Mouse (Mus musculus) lung, adult 2 months (tissue): ENCODE data around the gene Meis3. TPM values are rescaled to one million over a fixed set of nuclear protein-coding genes. Genes with fewer than 3 reads are reported as not detected.

Experiments
- DNase-seq: peaks from one replicate; pipeline ENCODE4 v3.0.0; 2022
- H3K4me1 ChIP-seq: fragments of 200-500 bp; 2 replicates; pipeline ENCODE4 v1.6.1; 2011; ENCODE audit warnings: low read length; ENCODE audit not compliant: control insufficient read depth, insufficient read depth
- H3K4me3 ChIP-seq: fragments of 200-500 bp; replicated peaks from 2 replicates; pipeline ENCODE3; 2011; ENCODE audit warnings: low read depth, mild to moderate bottlenecking, control low read depth, low read length; ENCODE audit errors: extremely low read depth
- CTCF ChIP-seq: fragments of 200-500 bp; IDR thresholded peaks from 2 replicates; pipeline ENCODE4 v1.5.1; 2011; ENCODE audit warnings: mild to moderate bottlenecking, low read length, control low read depth; ENCODE audit not compliant: insufficient read depth
- POLR2A ChIP-seq: fragments of 200-500 bp; IDR thresholded peaks from 2 replicates; pipeline ENCODE4 v1.6.1; 2011; ENCODE audit warnings: low read depth, mild to moderate bottlenecking, control low read depth, low read length, borderline replicate concordance; ENCODE audit errors: extremely low read depth
- WGBS: fragments of 180-500 bp; shearing (Covaris S2); methylation state at CpG from one replicate; pipeline ENCODE4 v1.1.7; 2018; 5-methylcytosine and 5-hydroxymethylcytosine counted together
- polyA plus RNA-seq: library from polyadenylated mRNA; depleted of rRNA; stranded (reverse); fragments of >200 nt; gene quantifications from 2 replicates; pipeline ENCODE4 v1.2.3, GENCODE M21; 2012

Meis3 gene
- polyA plus RNA-seq, 1 experiment = 19.4 TPM

GRCm38 (mm10) chr7:16132926-16133325 lies 42.0 kb upstream of the Meis3 start:
- no peak for DNase-seq
- TF ChIP-seq POLR2A = no peak
- no peak for TF ChIP-seq CTCF
- no peak overlapping the region for H3K4me3 ChIP-seq
- WGBS = 45% methylated on average over 3 of the region's 3 CpGs
- H3K4me1 ChIP-seq = no peaks in the 10 kb centered on the region; the same call in 1 of the 2 replicates

- Histone ChIP-seq H3K4me3 (no peak overlapping the region), H3K4me1 (no peaks in the 10 kb centered on the region; the same call in 1 of the 2 replicates)
- no peak for TF ChIP-seq POLR2A
- TF ChIP-seq CTCF = no peak
- WGBS = 91% methylated on average over 9 of the region's 9 CpGs
- no peak for DNase-seq
These were observed 41.2 kb upstream of the Meis3 start for GRCm38 (mm10) chr7:16133691-16134090.

- DNase-seq = no peak
- WGBS = 66% methylated on average over 7 of the region's 7 CpGs
- no peaks in the 10 kb centered on the region; the same call in 1 of the 2 replicates for H3K4me1 ChIP-seq
- TF ChIP-seq POLR2A (no peak), CTCF (no peak)
- no peak overlapping the region for H3K4me3 ChIP-seq
These were observed 39.9 kb upstream of the Meis3 start for GRCm38 (mm10) chr7:16134951-16135392.

- DNase-seq = no peak
- 36% methylated on average over 27 of the region's 27 CpGs for WGBS
These were observed 28.1 kb upstream of the Meis3 start for GRCm38 (mm10) chr7:16146489-16147410.

GRCm38 (mm10) chr7:16147643-16148042 lies 27.2 kb upstream of the Meis3 start:
- 13% methylated on average over 15 of the region's 15 CpGs for WGBS
- DNase-seq = peak; percentile 46
- no peak overlapping the region for H3K4me3 ChIP-seq
- TF ChIP-seq CTCF (no peak), POLR2A (no peak)
- H3K4me1 ChIP-seq = no peaks in the 10 kb centered on the region

More at GRCm38 (mm10) chr7:16146489-16147410, 28.1 kb upstream of the Meis3 start:
- H3K4me1 ChIP-seq = no peaks in the 10 kb centered on the region
- H3K4me3 ChIP-seq = no peak overlapping the region
- TF ChIP-seq CTCF = no peak
- TF ChIP-seq POLR2A = no peak

- Histone ChIP-seq H3K4me3 (no peak overlapping the region), H3K4me1 (no peaks in the 10 kb centered on the region)
- no peak for TF ChIP-seq CTCF
- no peak for TF ChIP-seq POLR2A
- DNase-seq = no peak
- WGBS = 49% methylated on average over 5 of the region's 5 CpGs
These were observed 25.6 kb upstream of the Meis3 start for GRCm38 (mm10) chr7:16149241-16149640.

GRCm38 (mm10) chr7:16150191-16151145 lies 24.4 kb upstream of the Meis3 start:
- H3K4me3 ChIP-seq = no peak overlapping the region
- no peak for DNase-seq
- TF ChIP-seq CTCF = no peak
- TF ChIP-seq POLR2A = no peak
- WGBS = 54% methylated on average over 9 of the region's 9 CpGs
- H3K4me1 ChIP-seq = no peaks in the 10 kb centered on the region

GRCm38 (mm10) chr7:16153522-16153921 lies 21.4 kb upstream of the Meis3 start:
- no peak overlapping the region for H3K4me3 ChIP-seq
- H3K4me1 ChIP-seq = no peaks in the 10 kb centered on the region; the same call in 1 of the 2 replicates
- DNase-seq = peak; percentile 44
- no peak for TF ChIP-seq POLR2A
- TF ChIP-seq CTCF = peak; percentile 56
- 20% methylated on average over 10 of the region's 10 CpGs for WGBS

- no peaks in the 10 kb centered on the region; the same call in 1 of the 2 replicates for H3K4me1 ChIP-seq
- no peak overlapping the region for H3K4me3 ChIP-seq
- no peak for TF ChIP-seq POLR2A
- TF ChIP-seq CTCF = no peak
- WGBS = 46% methylated on average over 9 of the region's 9 CpGs
- no peak for DNase-seq
These were observed 19.6 kb upstream of the Meis3 start for GRCm38 (mm10) chr7:16155132-16155872.
